Mouse (Mus musculus): Measurements from ENCODE around the gene Ss18l1.

GRCm38 (mm10) chr2:180090285-180090684, 48.0 kb downstream of the Ss18l1 start:
- TF ChIP-seq GATA1 (IDR thresholded peaks at IDR 0.05; ENCODE audit: low read length), result no peak
- TF ChIP-seq TAL1 (IDR thresholded peaks at IDR 0.05; ENCODE audit: low read length), result no peak
